Mouse (Mus musculus) embryonic fibroblast, embryonic 13.5 days (primary cell): ENCODE data around the gene Nr1h4.

Source experiments
- CTCF ChIP-seq: IDR thresholded peaks from 2 replicates; pipeline ENCODE4 v1.5.1; 2011; ENCODE audit warnings: mild to moderate bottlenecking, control low read depth, low read length, moderate library complexity, borderline replicate concordance; ENCODE audit not compliant: insufficient read depth
- POLR2A ChIP-seq: IDR thresholded peaks from 2 replicates; pipeline ENCODE4 v1.6.1; 2011; ENCODE audit warnings: low read depth, mild to moderate bottlenecking, control low read depth, low read length, moderate library complexity

DNA sequence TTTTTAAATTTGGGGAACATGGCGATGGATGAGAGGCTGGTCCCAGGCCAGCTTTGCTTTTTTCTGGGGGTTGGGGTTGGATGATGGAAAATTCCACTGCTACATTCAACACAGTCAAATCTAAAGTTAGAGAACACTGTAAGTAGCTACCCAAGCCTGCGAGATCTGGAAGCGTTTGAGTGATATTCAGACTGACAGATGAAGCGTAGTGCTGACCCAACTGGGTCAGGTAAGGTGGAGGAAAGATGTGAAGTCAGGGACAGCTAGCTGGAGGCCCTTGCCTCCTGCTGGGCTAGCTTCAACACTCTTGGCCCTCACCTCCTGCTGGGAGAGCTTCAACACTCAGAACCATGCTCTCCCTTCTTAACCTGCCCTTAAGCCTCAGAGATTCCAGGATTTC is 128.4 kb downstream of the Nr1h4 start:
- TF ChIP-seq CTCF = no peak
- no peak for TF ChIP-seq POLR2A
